Mouse (Mus musculus): ENCODE results near the gene Chrne. TPM values are rescaled to one million over a fixed set of nuclear protein-coding genes. Genes with fewer than 3 reads are reported as not detected.

Gene Chrne
- polyA plus RNA-seq, 1 experiment from 2014 or later, result not detected

DNA sequence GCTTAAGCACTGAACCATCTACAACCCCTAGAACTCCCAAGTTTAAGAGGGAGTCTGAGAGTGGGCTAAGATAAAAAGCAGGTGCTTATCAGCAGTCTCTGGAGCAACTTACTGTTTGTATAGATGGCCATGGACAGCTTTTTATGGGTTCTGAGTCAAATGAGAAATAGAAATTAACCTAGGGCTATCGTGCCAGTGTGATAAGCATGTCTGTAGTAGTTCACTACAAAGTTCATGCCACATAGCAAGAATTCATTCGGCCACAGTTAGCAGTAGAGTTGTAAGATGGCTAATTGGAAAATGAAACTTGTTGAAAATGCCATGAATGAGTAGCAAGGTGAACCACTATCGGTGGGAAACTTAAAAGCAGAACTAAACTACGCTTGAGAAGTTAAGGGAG lies 29.5 kb upstream of the Chrne start:
- H3K36me3 ChIP-seq (ENCODE audit: control insufficient read depth, insufficient read depth, low read length), result peaks cover 38% of the 10 kb centered on the region
- no peak for ATAC-seq (ENCODE audit: insufficient number of reproducible peaks, low FRiP score, low TSS enrichment, low read depth)

DNA sequence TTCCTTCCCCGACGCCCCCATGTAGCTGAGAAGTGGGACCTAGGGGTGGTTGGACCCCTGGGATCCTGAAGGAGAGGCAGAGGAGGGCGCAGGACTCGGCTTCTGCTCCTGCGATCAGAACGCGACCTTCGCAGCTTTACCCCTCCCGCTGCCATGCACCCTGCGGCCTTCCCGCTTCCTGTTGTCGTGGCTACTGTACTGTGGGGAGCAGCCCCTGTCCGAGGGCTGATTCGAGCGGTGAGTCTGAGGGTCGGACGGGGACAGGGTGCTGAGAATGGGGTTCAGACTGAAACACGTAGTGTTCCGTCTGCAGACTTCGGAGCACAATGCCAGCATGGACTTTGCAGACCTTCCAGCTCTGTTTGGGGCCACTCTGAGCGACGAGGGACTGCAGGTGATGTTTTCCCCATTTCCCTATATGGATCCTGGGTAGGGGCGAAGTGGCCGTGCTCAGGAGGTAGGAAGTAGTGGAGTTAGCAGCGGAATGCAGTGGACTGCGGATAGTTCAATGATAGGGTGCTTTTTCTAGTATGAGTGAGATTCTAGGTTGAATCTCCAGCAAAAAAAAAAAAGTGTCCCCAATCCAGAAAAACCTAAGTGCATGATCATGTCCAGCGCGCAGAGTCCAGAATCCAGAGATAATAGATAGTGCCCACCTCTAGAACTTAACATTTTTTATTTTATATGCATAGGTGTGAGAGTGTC lies 28.9 kb upstream of the Chrne start:
- H3K9ac ChIP-seq (ENCODE audit: low read length), result peak overlapping the region; percentile 68
- peaks cover 32% of the 10 kb centered on the region for H3K4me1 ChIP-seq (ENCODE audit: control insufficient read depth, insufficient read depth, low read length)
- H3K36me3 ChIP-seq (ENCODE audit: control insufficient read depth, insufficient read depth, low read length), result peaks cover 38% of the 10 kb centered on the region
- DNase-seq (ENCODE audit: low spot score), result peak; percentile 57
- no peaks in the 10 kb centered on the region for H3K27me3 ChIP-seq (ENCODE audit: control insufficient read depth, insufficient read depth, low read length)
- 3% methylated on average over 28 of the region's 28 CpGs for WGBS
- no peak for ATAC-seq (ENCODE audit: insufficient number of reproducible peaks, low FRiP score, low TSS enrichment, low read depth)
- H3K4me3 ChIP-seq (ENCODE audit: low read depth, low read length), result peak overlapping the region; percentile 58
- H3K4me2 ChIP-seq (ENCODE audit: low read depth, severe bottlenecking), result peak overlapping the region; percentile 90
- no peaks in the 10 kb centered on the region for H3K9me3 ChIP-seq (ENCODE audit: control insufficient read depth, low read length)
- peak overlapping the region; percentile 86 for H3K27ac ChIP-seq (replicated peaks; ENCODE audit: low read depth, low read length)

More for the DNA sequence above, 29.5 kb upstream of the Chrne start:
- Histone ChIP-seq H3K4me2 (ENCODE audit: low read depth, severe bottlenecking) (peak overlapping the region; percentile 90), H3K9me3 (ENCODE audit: control insufficient read depth, low read length) (no peaks in the 10 kb centered on the region), H3K27me3 (ENCODE audit: control insufficient read depth, insufficient read depth, low read length) (no peaks in the 10 kb centered on the region), H3K4me3 (ENCODE audit: low read depth, low read length) (peak overlapping the region; percentile 58), H3K4me1 (ENCODE audit: control insufficient read depth, insufficient read depth, low read length) (peaks cover 32% of the 10 kb centered on the region), H3K9ac (ENCODE audit: low read length) (peak overlapping the region; percentile 68), H3K27ac (replicated peaks; ENCODE audit: low read depth, low read length) (no peak overlapping the region)
- WGBS, result 86% methylated on average over 4 of the region's 4 CpGs
- no peak for DNase-seq (ENCODE audit: low spot score)

DNA sequence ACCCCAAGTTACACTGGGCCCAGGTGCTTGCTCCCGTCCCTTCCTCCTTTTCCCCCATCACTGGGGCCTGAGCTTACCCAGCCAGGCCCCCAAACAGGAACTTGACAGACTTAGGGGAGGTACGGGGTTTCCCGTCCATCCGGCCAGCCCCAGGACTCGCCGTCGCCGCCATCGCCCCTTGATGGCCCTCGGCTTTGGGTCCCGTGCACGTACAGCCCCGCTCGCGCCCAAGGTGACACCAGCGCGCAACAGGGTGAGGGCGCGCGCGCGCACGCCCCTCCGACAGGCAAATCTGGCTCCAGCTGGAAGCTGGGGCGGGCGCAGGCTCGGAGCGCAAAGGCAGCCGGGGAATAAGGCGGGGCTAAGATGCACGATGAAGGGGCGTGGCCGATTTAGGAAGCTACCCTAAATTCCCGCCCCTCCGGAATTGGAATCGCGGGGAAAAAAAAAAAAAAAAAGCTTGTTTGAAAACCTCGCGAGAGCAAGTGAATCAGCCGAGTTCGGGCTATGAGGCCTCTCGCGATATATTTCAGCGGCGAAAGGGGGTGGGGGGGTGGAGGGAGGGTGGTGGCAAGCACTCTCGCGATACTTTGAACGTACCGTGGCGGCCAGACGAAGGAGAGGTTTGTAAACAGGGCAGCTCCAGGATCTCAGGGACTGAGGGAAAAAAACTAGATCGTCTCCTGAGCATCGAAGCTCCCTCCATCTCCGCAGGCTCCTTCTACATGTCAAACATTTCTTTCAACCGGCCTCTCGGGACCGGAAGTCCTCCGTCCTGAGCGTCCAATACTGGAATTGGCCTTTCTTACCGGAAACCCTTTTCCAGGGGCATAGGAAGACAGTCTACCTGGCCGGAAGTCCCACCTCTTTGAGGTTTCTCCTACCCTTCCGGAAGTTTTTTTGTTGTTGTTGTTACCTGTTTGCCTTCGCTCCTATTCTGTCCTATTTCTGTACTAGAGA lies 28.0 kb upstream of the Chrne start, which contains the start of the genes Rnf167 and Slc25a11:
Rnf167 (plus strand) TSS at position 545 of the 960 bp plus-strand sequence.
Slc25a11 (minus strand) TSS at position 789 of the 960 bp plus-strand sequence.
- ATAC-seq (ENCODE audit: insufficient number of reproducible peaks, low FRiP score, low TSS enrichment, low read depth) (peak; percentile 88), DNase-seq (ENCODE audit: low spot score) (peak; percentile 98)
- Histone ChIP-seq H3K9ac (ENCODE audit: low read length) (peak within 1 kb of the TSS; percentile 83), H3K27ac (replicated peaks; ENCODE audit: low read depth, low read length) (peak within 1 kb of the TSS; percentile 86), H3K4me3 (ENCODE audit: low read depth, low read length) (peak within 1 kb of the TSS; percentile 58), H3K36me3 (ENCODE audit: control insufficient read depth, insufficient read depth, low read length) (peaks cover 32% of the 10 kb centered on the region), H3K4me1 (ENCODE audit: control insufficient read depth, insufficient read depth, low read length) (peaks cover 27% of the 10 kb centered on the region), H3K4me2 (ENCODE audit: low read depth, severe bottlenecking) (peak within 1 kb of the TSS; percentile 90), H3K27me3 (ENCODE audit: control insufficient read depth, insufficient read depth, low read length) (no peaks in the 10 kb centered on the region), H3K9me3 (ENCODE audit: control insufficient read depth, low read length) (no peaks in the 10 kb centered on the region)
- WGBS, result 0% methylated on average over 63 of the region's 63 CpGs

DNA sequence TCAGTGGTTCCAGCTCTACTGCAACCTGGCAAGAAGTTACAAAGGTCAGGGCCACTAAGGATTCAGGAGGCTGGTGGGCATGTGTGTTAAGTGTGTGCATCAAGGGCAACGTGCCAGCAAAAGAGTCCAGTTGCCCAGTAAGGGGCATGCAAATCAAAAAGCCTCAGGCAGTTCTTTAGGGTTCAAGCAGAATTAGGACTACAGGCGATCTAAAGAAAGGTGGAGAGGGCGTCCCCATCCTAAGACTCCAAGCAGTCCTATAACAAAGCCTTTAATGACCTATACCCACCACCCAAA lies 27.2 kb upstream of the Chrne start:
- Histone ChIP-seq H3K9me3 (ENCODE audit: control insufficient read depth, low read length) (no peaks in the 10 kb centered on the region), H3K9ac (ENCODE audit: low read length) (peak overlapping the region; percentile 83), H3K4me3 (ENCODE audit: low read depth, low read length) (peak overlapping the region; percentile 58), H3K27ac (replicated peaks; ENCODE audit: low read depth, low read length) (peak overlapping the region; percentile 86), H3K4me2 (ENCODE audit: low read depth, severe bottlenecking) (peak overlapping the region; percentile 58), H3K27me3 (ENCODE audit: control insufficient read depth, insufficient read depth, low read length) (no peaks in the 10 kb centered on the region), H3K36me3 (ENCODE audit: control insufficient read depth, insufficient read depth, low read length) (peaks cover 27% of the 10 kb centered on the region), H3K4me1 (ENCODE audit: control insufficient read depth, insufficient read depth, low read length) (peaks cover 22% of the 10 kb centered on the region)
- DNase-seq (ENCODE audit: low spot score) (no peak), ATAC-seq (ENCODE audit: insufficient number of reproducible peaks, low FRiP score, low TSS enrichment, low read depth) (no peak)
- WGBS, result 22% methylated on average over 3 of the region's 3 CpGs

DNA sequence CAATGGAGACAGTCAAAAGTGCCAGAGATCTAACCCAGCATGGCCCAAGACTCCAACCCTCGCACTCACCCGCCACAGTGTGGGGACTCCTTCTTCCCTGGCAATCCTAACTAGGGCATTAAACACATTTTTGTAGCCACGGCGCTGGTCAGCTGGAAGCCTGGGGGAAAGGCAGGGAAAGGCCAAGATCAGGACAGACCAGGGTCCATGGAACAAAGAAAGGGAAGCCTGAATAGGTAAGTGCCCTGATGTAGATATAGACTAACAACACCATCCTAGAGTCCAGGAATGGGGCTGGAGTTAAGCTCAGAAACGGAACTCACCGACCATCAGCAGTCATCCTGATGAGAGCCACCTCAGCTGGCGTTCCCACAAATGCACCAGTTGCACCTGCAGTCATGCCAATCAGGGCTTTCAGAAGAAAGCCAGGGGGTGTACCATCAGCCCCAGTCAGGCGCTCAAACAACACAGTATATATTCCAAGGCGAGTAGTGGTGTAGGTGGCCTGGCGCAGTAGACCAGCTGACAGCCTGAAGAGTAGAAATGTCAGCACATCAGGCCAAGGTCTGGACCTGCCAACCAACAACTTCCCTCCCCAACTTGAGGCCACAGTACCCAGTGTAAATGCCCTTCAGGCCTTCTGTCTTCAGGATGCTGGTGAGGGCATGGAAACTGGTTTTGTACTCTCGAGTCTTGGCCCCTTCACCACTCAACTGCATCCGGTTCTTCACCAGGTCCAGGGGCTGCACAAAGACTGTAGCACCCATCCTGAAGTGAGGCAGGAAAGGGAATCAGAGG lies 26.6 kb upstream of the Chrne start:
- Histone ChIP-seq H3K4me3 (ENCODE audit: low read depth, low read length) (peak overlapping the region; percentile 58), H3K4me1 (ENCODE audit: control insufficient read depth, insufficient read depth, low read length) (peaks cover 18% of the 10 kb centered on the region), H3K36me3 (ENCODE audit: control insufficient read depth, insufficient read depth, low read length) (peaks cover 22% of the 10 kb centered on the region), H3K9me3 (ENCODE audit: control insufficient read depth, low read length) (no peaks in the 10 kb centered on the region), H3K27ac (replicated peaks; ENCODE audit: low read depth, low read length) (no peak overlapping the region), H3K4me2 (ENCODE audit: low read depth, severe bottlenecking) (peak overlapping the region; percentile 58), H3K27me3 (ENCODE audit: control insufficient read depth, insufficient read depth, low read length) (no peaks in the 10 kb centered on the region), H3K9ac (ENCODE audit: low read length) (peak overlapping the region; percentile 83)
- WGBS, result 93% methylated on average over 12 of the region's 12 CpGs
- DNase-seq (ENCODE audit: low spot score) (no peak), ATAC-seq (ENCODE audit: insufficient number of reproducible peaks, low FRiP score, low TSS enrichment, low read depth) (no peak)

DNA sequence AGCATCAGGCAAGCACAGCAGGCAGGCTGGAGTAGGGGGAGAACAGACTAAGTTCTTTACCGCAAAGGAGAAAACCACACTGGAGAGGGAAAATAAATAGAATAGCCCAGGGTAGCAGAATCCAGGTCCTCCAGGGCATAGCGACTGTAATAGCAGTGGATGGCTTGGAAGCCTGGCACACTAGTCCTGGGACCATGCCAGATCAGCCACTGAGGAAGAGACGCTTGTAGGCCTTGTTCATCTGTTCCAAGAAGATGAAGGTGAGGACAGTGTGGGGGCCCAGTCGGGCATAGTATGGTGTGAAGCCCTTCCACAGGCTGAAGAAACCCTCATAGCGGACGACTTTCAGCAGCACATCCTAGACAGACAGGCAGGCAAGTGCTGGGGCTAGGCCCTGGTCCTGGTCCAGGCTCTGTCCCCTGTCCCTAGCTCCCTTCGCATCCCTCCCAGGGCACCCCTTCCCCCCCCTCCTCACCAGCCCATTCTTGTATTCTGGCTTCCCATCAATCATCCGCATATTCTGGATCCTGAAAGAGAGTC lies 25.6 kb upstream of the Chrne start:
- Histone ChIP-seq H3K4me1 (ENCODE audit: control insufficient read depth, insufficient read depth, low read length) (peaks cover 18% of the 10 kb centered on the region), H3K9ac (ENCODE audit: low read length) (no peak overlapping the region), H3K9me3 (ENCODE audit: control insufficient read depth, low read length) (no peaks in the 10 kb centered on the region), H3K4me3 (ENCODE audit: low read depth, low read length) (no peak overlapping the region), H3K4me2 (ENCODE audit: low read depth, severe bottlenecking) (no peak overlapping the region), H3K27ac (replicated peaks; ENCODE audit: low read depth, low read length) (no peak overlapping the region), H3K27me3 (ENCODE audit: control insufficient read depth, insufficient read depth, low read length) (no peaks in the 10 kb centered on the region), H3K36me3 (ENCODE audit: control insufficient read depth, insufficient read depth, low read length) (peaks cover 20% of the 10 kb centered on the region)
- 97% methylated on average over 8 of the region's 8 CpGs for WGBS
- DNase-seq (ENCODE audit: low spot score), result no peak
- no peak for ATAC-seq (ENCODE audit: insufficient number of reproducible peaks, low FRiP score, low TSS enrichment, low read depth)

DNA sequence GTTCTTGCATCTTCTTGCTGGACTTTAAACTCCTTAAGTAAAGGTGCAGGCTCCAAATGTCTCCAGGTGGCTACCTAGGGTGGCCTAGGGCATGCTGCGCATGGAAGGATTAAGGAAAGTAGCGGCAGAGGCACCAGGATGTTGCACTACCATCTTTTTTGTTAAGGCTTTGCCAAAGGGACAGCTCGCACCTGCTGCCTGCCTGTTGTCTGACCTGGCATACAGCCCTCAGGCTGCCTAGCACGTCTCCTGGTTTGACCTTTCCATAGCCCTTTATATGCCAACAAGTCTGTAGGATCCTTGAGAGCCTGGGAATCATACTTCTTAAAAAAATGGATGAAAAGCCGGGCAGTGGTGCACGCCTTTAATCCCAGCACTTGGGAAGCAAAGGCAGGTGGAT lies 24.0 kb upstream of the Chrne start:
- Histone ChIP-seq H3K4me3 (ENCODE audit: low read depth, low read length) (no peak overlapping the region), H3K27me3 (ENCODE audit: control insufficient read depth, insufficient read depth, low read length) (no peaks in the 10 kb centered on the region), H3K4me2 (ENCODE audit: low read depth, severe bottlenecking) (no peak overlapping the region), H3K9ac (ENCODE audit: low read length) (no peak overlapping the region), H3K9me3 (ENCODE audit: control insufficient read depth, low read length) (no peaks in the 10 kb centered on the region), H3K27ac (replicated peaks; ENCODE audit: low read depth, low read length) (no peak overlapping the region), H3K36me3 (ENCODE audit: control insufficient read depth, insufficient read depth, low read length) (peaks cover 10% of the 10 kb centered on the region), H3K4me1 (ENCODE audit: control insufficient read depth, insufficient read depth, low read length) (peaks cover 8% of the 10 kb centered on the region)
- DNase-seq (ENCODE audit: low spot score) (no peak), ATAC-seq (ENCODE audit: insufficient number of reproducible peaks, low FRiP score, low TSS enrichment, low read depth) (no peak)
- WGBS, result 95% methylated on average over 6 of the region's 6 CpGs

DNA sequence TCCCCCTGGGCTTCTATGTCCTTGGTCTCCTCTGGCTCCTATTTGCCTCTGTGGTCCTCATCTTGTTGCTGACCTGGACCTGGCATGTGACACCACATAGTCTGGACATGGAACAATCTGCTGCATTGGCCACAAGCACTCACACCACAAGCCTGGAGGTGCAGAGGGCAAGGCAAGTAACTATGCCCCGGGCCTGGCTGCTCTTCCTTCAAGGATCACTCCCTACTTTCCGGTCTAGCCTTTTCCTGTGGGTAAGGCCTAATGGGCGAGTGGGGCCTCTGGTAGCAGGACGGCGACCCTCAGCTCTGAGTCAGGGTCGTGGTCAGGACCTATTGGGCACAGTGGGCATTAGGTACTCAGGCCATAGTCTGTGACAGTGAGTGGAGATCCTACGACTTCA lies 22.2 kb upstream of the Chrne start:
- ATAC-seq (ENCODE audit: insufficient number of reproducible peaks, low FRiP score, low TSS enrichment, low read depth) (no peak), DNase-seq (ENCODE audit: low spot score) (no peak)
- Histone ChIP-seq H3K4me2 (ENCODE audit: low read depth, severe bottlenecking) (no peak overlapping the region), H3K9me3 (ENCODE audit: control insufficient read depth, low read length) (no peaks in the 10 kb centered on the region), H3K27me3 (ENCODE audit: control insufficient read depth, insufficient read depth, low read length) (no peaks in the 10 kb centered on the region), H3K9ac (ENCODE audit: low read length) (no peak overlapping the region), H3K4me3 (ENCODE audit: low read depth, low read length) (no peak overlapping the region), H3K27ac (replicated peaks; ENCODE audit: low read depth, low read length) (no peak overlapping the region), H3K36me3 (ENCODE audit: control insufficient read depth, insufficient read depth, low read length) (peaks cover 10% of the 10 kb centered on the region), H3K4me1 (ENCODE audit: control insufficient read depth, insufficient read depth, low read length) (peaks cover 6% of the 10 kb centered on the region)
- 82% methylated on average over 7 of the region's 7 CpGs for WGBS

Measured in limb, embryonic 11.5 days (tissue).